Mouse (Mus musculus) CH12.LX (cell line): ENCODE data around the gene Pdcd4. TPM values are rescaled to one million over a fixed set of nuclear protein-coding genes. Genes with fewer than 3 reads are reported as not detected.

ENCODE experiments used
- DNase-seq: peaks from one replicate; pipeline ENCODE4 v3.0.0-alpha.2; 2013; ENCODE audit errors: extremely low read depth
- H3K27ac ChIP-seq: 2 replicates; pipeline ENCODE4 v1.5.1; 2012; ENCODE audit warnings: low read depth, mild to moderate bottlenecking, control low read depth, moderate library complexity; ENCODE audit not compliant: insufficient read depth
- H3K27me3 ChIP-seq: replicated peaks from 2 replicates; pipeline ENCODE3; 2012; ENCODE audit warnings: inconsistent platforms
- H3K36me3 ChIP-seq, 2 experiments: replicated peaks in 1 of 2; 2 replicates each; pipeline versions ENCODE3 to v1.6.1; 2012; ENCODE audit warnings: inconsistent platforms in 1 of 2, low read length in 1 of 2, mild to moderate bottlenecking in 1 of 2, mixed read lengths in 1 of 2, moderate library complexity in 1 of 2; ENCODE audit not compliant: control insufficient read depth in 1 of 2, insufficient read depth in 1 of 2
- H3K4me1 ChIP-seq, 2 experiments: 2 replicates each; pipeline ENCODE4 v1.6.1; 2012; ENCODE audit warnings: inconsistent platforms in 1 of 2, moderate library complexity in 1 of 2; ENCODE audit not compliant: insufficient read depth in 2 of 2, control insufficient read depth in 1 of 2
- H3K4me2 ChIP-seq: 2 replicates; pipeline ENCODE4 v1.6.1; 2012; ENCODE audit warnings: low read depth, mild to moderate bottlenecking, control low read depth; ENCODE audit not compliant: poor library complexity, insufficient read depth, severe bottlenecking
- H3K4me3 ChIP-seq, 3 experiments: fragments of 150-350 bp in 1 of 3; sonication (generic) in 1 of 3; replicated peaks in 1 of 3; 2 replicates each; pipeline versions ENCODE3 to v1.5.1; 2011 to 2012; ENCODE audit warnings: low read depth in 2 of 3, low read length in 2 of 3, mild to moderate bottlenecking in 2 of 3, moderate library complexity in 2 of 3, control low read depth in 1 of 3, improper control_type of control experiment in 1 of 3, inconsistent platforms in 1 of 3, mixed read lengths in 1 of 3; ENCODE audit not compliant: poor library complexity in 1 of 3
- H3K79me2 ChIP-seq: replicated peaks from 2 replicates; pipeline ENCODE4 v1.6.1; 2012; ENCODE audit warnings: mild to moderate bottlenecking, moderate library complexity; ENCODE audit not compliant: control insufficient read depth, poor library complexity, insufficient read depth, severe bottlenecking; ENCODE audit errors: extremely low read depth
- H3K9ac ChIP-seq: 2 replicates; pipeline ENCODE4 v1.6.1; 2012; ENCODE audit warnings: low read depth, mild to moderate bottlenecking, control low read depth, moderate library complexity; ENCODE audit not compliant: insufficient read depth
- H3K9me3 ChIP-seq: replicated peaks from 2 replicates; pipeline ENCODE3; 2012; ENCODE audit warnings: low read length, inconsistent platforms, mixed read lengths
- CHD2 ChIP-seq: IDR thresholded peaks from 2 replicates; pipeline ENCODE4 v1.6.1; 2011; ENCODE audit warnings: low read length, improper control_type of control experiment
- CTCF ChIP-seq, 2 experiments: IDR thresholded peaks in 1 of 2; conservative IDR thresholded peaks in 1 of 2; 2 replicates each; pipeline ENCODE4 v1.5.1; 2011 to 2012; ENCODE audit warnings: low read depth in 2 of 2, low read length in 2 of 2, improper control_type of control experiment in 1 of 2, inconsistent platforms in 1 of 2, mild to moderate bottlenecking in 1 of 2, moderate library complexity in 1 of 2
- ELF1 ChIP-seq: IDR thresholded peaks from 2 replicates; pipeline ENCODE4 v1.6.1; 2014; ENCODE audit warnings: low read depth, mild to moderate bottlenecking, inconsistent platforms, low read length, improper control_type of control experiment
- GABPA ChIP-seq: IDR thresholded peaks from 2 replicates; pipeline ENCODE4 v1.6.1; 2012; ENCODE audit warnings: low read depth, low read length, improper control_type of control experiment, inconsistent platforms; ENCODE audit not compliant: insufficient replicate concordance
- HCFC1 ChIP-seq: IDR thresholded peaks from 2 replicates; pipeline ENCODE4 v1.6.1; 2012; ENCODE audit warnings: low read depth, mild to moderate bottlenecking, inconsistent platforms, low read length, improper control_type of control experiment
- JUN ChIP-seq: IDR thresholded peaks from 2 replicates; pipeline ENCODE4 v1.6.1; 2011; ENCODE audit warnings: low read depth, mild to moderate bottlenecking, low read length, improper control_type of control experiment, moderate library complexity; ENCODE audit not compliant: insufficient read depth
- JUND ChIP-seq: conservative IDR thresholded peaks from 2 replicates; pipeline ENCODE4 v1.6.1; 2011; ENCODE audit warnings: low read depth, low read length, improper control_type of control experiment
- RCOR1 ChIP-seq: conservative IDR thresholded peaks from 2 replicates; pipeline ENCODE4 v1.6.1; 2012; ENCODE audit warnings: low read depth, mild to moderate bottlenecking, inconsistent platforms, low read length, improper control_type of control experiment
- SIN3A ChIP-seq: IDR thresholded peaks from 2 replicates; pipeline ENCODE4 v1.6.1; 2012; ENCODE audit warnings: low read length, improper control_type of control experiment, inconsistent platforms
- UBTF ChIP-seq: IDR thresholded peaks from 2 replicates; pipeline ENCODE4 v1.6.1; 2012; ENCODE audit warnings: low read depth, mild to moderate bottlenecking, inconsistent platforms, low read length, improper control_type of control experiment, moderate library complexity
- ZNF384 ChIP-seq: IDR thresholded peaks from 2 replicates; pipeline ENCODE4 v1.6.1; 2012; ENCODE audit warnings: low read depth, low read length, improper control_type of control experiment, inconsistent platforms
- dilution Hi-C: fragments of 300-500 bp; cut with MboI; formaldehyde crosslinking; loops from 2 replicates; pipeline ENCODE4 v1.14.3; 2020; ENCODE audit warnings: low sequenced_read_pairs; ENCODE audit not compliant: extremely low pct_unique_long_range_greater_than_20kb, extremely low pct_ligation_motif_present
- in situ Hi-C: fragments of 300-500 bp; cut with MboI; formaldehyde crosslinking; loops from 3 replicates; pipeline ENCODE4 v1.14.3; 2019; ENCODE audit warnings: low sequenced_read_pairs, low pct_ligation_motif_present, low pct_unique_long_range_greater_than_20kb, mixed read lengths
- polyA plus RNA-seq: library from polyadenylated mRNA; unstranded; fragments of >175 nt; gene quantifications from 2 replicates; pipeline ENCODE4 v1.2.1, GENCODE M21; 2012; ENCODE audit warnings: low read depth; ENCODE audit not compliant: insufficient read length
- total RNA-seq, 2 experiments: library from RNA; depleted of rRNA; stranded (reverse); fragments of 300-350 nt in 1 of 2; fragments of >200 nt in 1 of 2; gene quantifications; 2 replicates each; pipeline ENCODE4 v1.2.3; 2012 to 2014

The Pdcd4 gene
- total and polyA plus RNA-seq, 3 experiments, result 24.4 to 39.0 (median 26.3) TPM

- no peaks in the 10 kb centered on the region for H3K27me3 ChIP-seq
- no peak overlapping the region for H3K27ac ChIP-seq
- H3K4me3 ChIP-seq, result no peak overlapping the region
- no peaks in the 10 kb centered on the region for H3K9me3 ChIP-seq
- TF ChIP-seq HCFC1, result no peak
- dilution Hi-C loops (no loop called here), in situ Hi-C loops (no loop called here)
- no peak overlapping the region for H3K9ac ChIP-seq
- no peaks in the 10 kb centered on the region for H3K79me2 ChIP-seq
- DNase-seq, result no peak
- no peak overlapping the region for H3K4me2 ChIP-seq
- peaks cover 30 to 66% of the 10 kb centered on the region in 2 experiments for H3K4me1 ChIP-seq
- H3K36me3 ChIP-seq, result no peaks in the 10 kb centered on the region
Measured at GRCm38 (mm10) chr19:53890781-53891251, 1.2 kb upstream of the Pdcd4 start.

- Histone ChIP-seq H3K27ac (no peak overlapping the region), H3K4me1 (peaks cover 30 to 67% of the 10 kb centered on the region in 2 experiments)
- dilution Hi-C loops, result no loop called here
Measured at GRCm38 (mm10) chr19:53891569-53891968, 462 bp upstream of the Pdcd4 start.

GRCm38 (mm10) chr19:53892838-53893359 lies 868 bp downstream of the Pdcd4 start:
- H3K79me2 ChIP-seq, result no peaks in the 10 kb centered on the region
- peak overlapping the region; percentile 58; the same call in 1 of the 2 replicates for H3K27ac ChIP-seq
- no peaks in the 10 kb centered on the region for H3K9me3 ChIP-seq
- no peak for DNase-seq
- peaks cover 33 to 67% of the 10 kb centered on the region in 2 experiments for H3K4me1 ChIP-seq
- no peaks in the 10 kb centered on the region for H3K27me3 ChIP-seq
- no peak for TF ChIP-seq HCFC1
- TF ChIP-seq ZNF384, result peak; percentile 23; the same call in 1 of the 2 replicates
- TF ChIP-seq GABPA, result no peak
- dilution Hi-C loops, result no loop called here
- H3K4me2 ChIP-seq, result 0 out of 2 replicates have a peak overlapping the region, but pooled peaks have one; percentile 2
- H3K4me3 ChIP-seq, result no peak overlapping the region
- no peak overlapping the region for H3K9ac ChIP-seq
- in situ Hi-C loops, result no loop called here
- no peaks in the 10 kb centered on the region for H3K36me3 ChIP-seq

More at GRCm38 (mm10) chr19:53891569-53891968, 462 bp upstream of the Pdcd4 start:
- Histone ChIP-seq H3K79me2 (no peaks in the 10 kb centered on the region), H3K27me3 (no peaks in the 10 kb centered on the region), H3K9ac (no peak overlapping the region), H3K36me3 (no peaks in the 10 kb centered on the region), H3K4me3 (no peak overlapping the region), H3K4me2 (no peak overlapping the region), H3K9me3 (no peaks in the 10 kb centered on the region)
- no peak for DNase-seq
- in situ Hi-C loops, result no loop called here
- TF ChIP-seq JUND (no peak), CTCF (conservative IDR thresholded peaks at IDR 0.05 in 1 of 2, IDR thresholded peaks at IDR 0.05 in 1 of 2; ENCODE audit: low read depth in 2 of 2, low read length in 2 of 2) (no peak), HCFC1 (no peak), SIN3A (no peak), UBTF (no peak), RCOR1 (no peak), JUN (no peak), CHD2 (no peak), ZNF384 (no peak), ELF1 (no peak)
